Mouse (Mus musculus): ENCODE results near the gene Kmt2b. TPM values are rescaled to one million over a fixed set of nuclear protein-coding genes. Genes with fewer than 3 reads are reported as not detected.

Gene Kmt2b
- polyA plus RNA-seq, 1 experiment from 2014 or later, result 10.1 TPM

DNA sequence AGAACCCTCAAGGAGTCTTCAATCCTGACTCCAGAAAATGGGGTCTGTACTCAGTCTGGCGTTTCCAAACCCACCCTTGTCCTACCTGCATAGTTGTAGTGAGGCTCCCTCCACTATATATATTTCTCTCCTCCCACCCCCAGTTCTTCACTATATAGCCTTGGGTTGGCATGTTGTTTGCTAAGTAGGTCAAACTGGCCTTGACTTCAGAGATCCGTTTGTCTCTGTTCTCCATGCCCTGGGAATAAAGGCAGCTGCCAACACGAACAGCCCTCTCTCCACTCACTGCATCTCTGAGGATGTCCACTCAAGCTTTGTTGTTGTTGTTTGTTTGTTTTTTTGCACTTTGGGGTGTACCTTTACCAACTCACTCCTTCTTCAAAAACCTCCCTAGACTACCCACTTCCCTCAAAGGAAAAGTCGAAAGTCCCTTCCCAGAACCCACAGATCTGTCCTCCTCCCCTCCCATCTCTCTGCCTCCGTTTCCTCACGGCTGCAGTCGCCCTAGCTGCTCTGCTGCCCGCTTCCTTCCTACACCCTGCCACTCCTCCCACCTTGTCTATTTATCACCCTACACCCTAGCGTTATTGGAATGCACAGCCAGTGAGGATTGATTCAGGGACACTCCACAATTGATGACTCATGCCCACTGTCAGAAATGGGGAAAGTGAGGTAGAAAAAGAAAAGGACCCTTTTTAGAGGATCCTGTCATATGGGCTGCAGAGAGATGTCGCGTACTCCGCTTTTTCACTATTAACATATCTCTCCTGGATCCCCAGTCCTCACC is 29.7 kb downstream of the Kmt2b start:
- Histone ChIP-seq H3K9me3 (no peaks in the 10 kb centered on the region), H3K27ac (peak overlapping the region; percentile 82), H3K4me1 (peaks cover 33% of the 10 kb centered on the region), H3K27me3 (ENCODE audit: poor library complexity, severe bottlenecking) (peaks cover 7% of the 10 kb centered on the region; the same call in 1 of the 2 replicates), H3K4me3 (peak overlapping the region; percentile 76), H3K36me3 (replicated peaks) (peaks cover 40% of the 10 kb centered on the region)
- WGBS, result 19% methylated on average over 12 of the region's 12 CpGs
- no peak for DNase-seq (ENCODE audit: extremely low spot score, low spot score)

DNA sequence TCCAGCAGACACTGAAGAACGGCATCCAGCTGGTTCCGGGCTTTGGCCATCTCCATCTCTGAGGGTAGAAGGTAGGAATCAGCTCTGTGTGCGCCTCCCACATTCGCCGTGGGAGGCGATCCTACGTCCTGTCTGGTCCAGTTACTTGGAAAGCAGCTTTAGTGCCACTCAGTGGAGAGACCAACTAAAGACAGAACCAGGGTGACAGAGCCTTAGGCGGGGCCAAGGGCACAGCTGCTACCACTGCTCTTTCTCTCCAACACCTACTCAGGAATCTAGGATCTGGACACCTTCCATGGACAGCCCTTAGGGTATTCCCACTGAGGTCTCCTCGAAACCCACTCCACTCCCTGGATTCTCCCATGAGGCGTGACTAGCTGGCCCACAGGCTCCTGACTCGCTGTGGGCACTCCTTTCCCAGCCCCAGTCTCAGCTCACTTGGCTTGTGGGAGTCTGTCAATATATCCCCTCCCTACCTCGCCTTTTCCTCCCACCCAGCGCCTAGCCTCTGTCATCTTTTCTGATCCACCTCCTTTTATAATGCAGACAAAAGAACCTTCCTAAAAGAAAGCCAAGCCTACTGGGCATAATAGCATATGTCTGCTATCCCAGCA is 30.5 kb downstream of the Kmt2b start:
- WGBS, result 92% methylated on average over 13 of the region's 13 CpGs
- no peaks in the 10 kb centered on the region for H3K9me3 ChIP-seq
- peaks cover 40% of the 10 kb centered on the region for H3K36me3 ChIP-seq (replicated peaks)
- no peak overlapping the region for H3K27ac ChIP-seq
- peaks cover 37% of the 10 kb centered on the region for H3K4me1 ChIP-seq
- H3K27me3 ChIP-seq (ENCODE audit: poor library complexity, severe bottlenecking), result peaks cover 11% of the 10 kb centered on the region; the same call in 1 of the 2 replicates
- no peak for DNase-seq (ENCODE audit: extremely low spot score, low spot score)
- H3K4me3 ChIP-seq, result peak overlapping the region; percentile 76

DNA sequence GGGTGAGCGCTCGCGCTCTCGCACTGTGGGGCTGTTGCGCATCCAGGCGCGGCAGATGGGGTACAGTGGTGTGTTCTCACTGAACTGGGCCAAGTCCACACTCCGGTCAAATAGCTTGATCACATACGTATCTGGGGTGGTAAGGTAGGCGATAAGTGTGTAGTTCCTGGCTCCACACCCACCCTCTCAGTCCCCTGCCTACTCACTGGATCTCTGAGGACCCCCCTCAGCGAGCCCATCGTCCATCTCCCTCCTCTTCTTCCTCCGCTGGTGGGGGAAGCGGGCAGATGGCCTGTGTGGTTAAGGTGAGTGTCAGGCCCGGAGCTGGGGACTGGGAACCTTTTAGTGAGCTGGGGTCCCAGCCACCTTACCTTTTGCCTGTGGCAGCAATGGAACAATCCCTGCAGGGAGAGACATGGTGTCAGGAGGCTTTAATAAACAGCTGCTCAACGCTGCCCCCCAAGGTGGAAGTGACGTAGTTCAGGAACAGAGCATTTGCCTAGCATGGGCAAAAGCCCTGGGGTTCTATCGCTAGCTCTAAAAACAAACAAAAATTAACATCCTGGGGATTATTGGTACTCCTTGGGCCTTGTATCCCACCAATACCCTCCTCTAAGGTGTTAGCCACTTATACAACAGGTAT is 31.5 kb downstream of the Kmt2b start:
- Histone ChIP-seq H3K4me3 (no peak overlapping the region), H3K27ac (no peak overlapping the region), H3K4me1 (peaks cover 39% of the 10 kb centered on the region), H3K27me3 (ENCODE audit: poor library complexity, severe bottlenecking) (peaks cover 11% of the 10 kb centered on the region; the same call in 1 of the 2 replicates), H3K36me3 (replicated peaks) (peaks cover 40% of the 10 kb centered on the region), H3K9me3 (no peaks in the 10 kb centered on the region)
- 94% methylated on average over 18 of the region's 18 CpGs for WGBS
- no peak for DNase-seq (ENCODE audit: extremely low spot score, low spot score)

DNA sequence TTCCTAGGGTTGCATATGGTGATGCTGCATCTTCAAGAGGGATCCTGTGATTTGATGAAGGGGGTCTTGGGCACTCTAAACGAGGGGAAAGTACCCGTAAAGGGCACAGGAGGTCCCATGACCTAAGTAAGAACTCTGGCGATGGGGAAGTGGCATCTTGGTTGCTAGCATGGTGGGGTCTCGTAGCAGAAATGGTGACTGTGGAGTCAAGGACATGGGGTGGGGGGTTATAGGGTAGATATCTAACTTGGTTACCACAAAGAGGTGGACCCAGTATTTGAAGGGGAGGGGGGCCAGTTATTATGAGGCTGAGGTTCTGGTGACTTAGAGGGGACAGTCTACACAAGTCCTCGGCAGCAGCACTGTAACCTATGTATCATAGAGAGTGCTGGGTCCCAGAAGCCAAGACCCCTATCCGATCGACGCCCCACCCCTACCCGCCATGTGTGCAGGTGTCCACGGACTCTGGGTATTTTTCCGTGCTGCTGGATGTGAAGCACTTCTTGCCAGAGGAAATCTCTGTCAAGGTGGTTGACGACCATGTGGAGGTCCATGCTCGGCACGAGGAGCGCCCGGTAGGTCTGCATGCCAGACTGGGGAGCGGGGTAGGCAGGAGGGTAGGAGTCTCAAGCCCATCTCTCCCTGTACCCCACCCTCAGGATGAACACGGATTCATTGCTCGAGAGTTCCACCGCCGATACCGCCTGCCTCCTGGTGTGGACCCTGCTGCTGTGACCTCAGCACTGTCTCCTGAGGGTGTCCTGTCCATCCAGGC is 34.5 kb downstream of the Kmt2b start:
- peaks cover 33% of the 10 kb centered on the region for H3K4me1 ChIP-seq
- no peak for DNase-seq (ENCODE audit: extremely low spot score, low spot score)
- H3K4me3 ChIP-seq, result peak overlapping the region; percentile 58
- H3K9me3 ChIP-seq, result no peaks in the 10 kb centered on the region
- H3K36me3 ChIP-seq (replicated peaks), result peaks cover 46% of the 10 kb centered on the region
- H3K27ac ChIP-seq, result peak overlapping the region; percentile 93
- 89% methylated on average over 22 of the region's 22 CpGs for WGBS
- peaks cover 11% of the 10 kb centered on the region; the same call in 1 of the 2 replicates for H3K27me3 ChIP-seq (ENCODE audit: poor library complexity, severe bottlenecking)

DNA sequence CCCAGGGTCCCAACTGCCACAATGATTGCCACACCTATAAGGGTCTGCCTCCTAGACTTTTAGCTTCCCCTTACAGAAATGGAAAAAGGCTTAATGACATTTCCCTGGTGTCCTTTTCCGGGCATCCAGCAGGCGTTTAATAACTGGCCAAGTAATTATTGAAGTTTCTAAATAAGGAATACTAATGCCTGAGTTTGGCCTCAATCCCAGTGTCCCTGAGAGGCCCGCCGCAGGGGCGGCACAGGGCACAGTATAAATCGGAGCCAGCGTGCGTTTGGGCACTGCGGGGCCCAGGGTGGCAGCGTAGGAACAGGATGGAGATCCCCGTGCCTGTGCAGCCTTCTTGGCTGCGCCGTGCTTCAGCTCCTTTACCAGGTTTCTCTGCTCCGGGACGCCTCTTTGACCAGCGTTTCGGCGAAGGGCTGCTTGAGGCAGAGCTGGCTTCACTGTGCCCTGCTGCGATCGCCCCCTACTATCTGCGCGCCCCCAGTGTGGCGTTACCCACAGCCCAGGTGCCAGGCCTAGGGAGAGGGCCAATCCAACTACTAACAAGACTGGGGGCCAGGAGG is 35.4 kb downstream of the Kmt2b start:
- H3K4me3 ChIP-seq, result peak overlapping the region; percentile 58
- WGBS, result 10% methylated on average over 23 of the region's 23 CpGs
- H3K27me3 ChIP-seq (ENCODE audit: poor library complexity, severe bottlenecking), result peaks cover 11% of the 10 kb centered on the region; the same call in 1 of the 2 replicates
- no peaks in the 10 kb centered on the region for H3K9me3 ChIP-seq
- H3K36me3 ChIP-seq (replicated peaks), result peaks cover 55% of the 10 kb centered on the region
- no peak for DNase-seq (ENCODE audit: extremely low spot score, low spot score)
- peak overlapping the region; percentile 93 for H3K27ac ChIP-seq
- H3K4me1 ChIP-seq, result peaks cover 24% of the 10 kb centered on the region

DNA sequence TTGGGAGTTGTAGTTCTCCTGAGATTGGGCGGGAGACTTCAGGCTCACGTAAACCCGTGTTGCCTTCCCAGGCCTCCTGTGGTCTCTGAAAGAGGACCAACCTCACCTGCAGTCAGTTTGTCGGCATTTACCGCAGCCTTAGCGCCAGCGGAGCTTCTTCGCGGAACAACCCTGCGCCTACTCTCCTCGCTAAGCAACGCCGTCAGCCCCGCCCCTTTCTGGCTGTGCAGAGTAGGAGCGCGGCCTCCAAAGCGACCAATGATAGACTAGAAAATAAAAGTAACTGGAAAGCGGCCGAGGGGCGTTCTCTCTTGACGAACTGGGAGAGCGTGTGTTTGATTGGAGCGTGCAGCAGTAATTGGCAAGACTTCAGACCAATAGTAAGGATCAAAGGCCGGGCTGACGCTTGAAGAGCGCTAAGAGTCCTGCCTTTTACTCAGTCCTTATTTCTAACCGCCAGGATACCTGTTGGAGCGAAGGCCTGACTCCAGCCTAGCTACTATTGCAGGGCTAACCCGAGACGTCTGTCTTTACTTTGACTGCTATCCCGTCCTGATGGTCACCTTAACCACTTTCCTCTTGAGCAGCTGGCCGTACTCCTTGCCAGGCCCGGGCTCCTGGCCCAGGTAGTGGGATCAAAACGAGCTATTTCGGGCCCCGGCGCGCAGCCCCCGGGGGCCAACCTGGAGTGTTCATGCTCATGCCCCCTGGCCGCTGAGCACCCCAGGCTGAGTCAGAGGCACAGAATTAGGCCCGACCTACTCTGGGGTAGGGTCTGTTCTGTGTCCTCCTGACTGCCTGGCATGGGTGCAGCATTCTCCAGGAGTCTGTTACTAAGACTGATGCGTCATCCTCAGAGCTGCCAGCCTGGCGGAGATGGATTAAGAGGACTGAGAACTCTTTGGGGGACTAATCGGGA is 36.2 kb downstream of the Kmt2b start, which contains the start of the genes Hspb6 and Proser3:
TSS of gene Hspb6 (plus strand) at position 77 of the 919 bp plus-strand sequence.
TSS of gene Proser3 (minus strand) at position 198 of the 919 bp plus-strand sequence.
- peak; percentile 96 for DNase-seq (ENCODE audit: extremely low spot score, low spot score)
- Histone ChIP-seq H3K27me3 (ENCODE audit: poor library complexity, severe bottlenecking) (peaks cover 11% of the 10 kb centered on the region; the same call in 1 of the 2 replicates), H3K4me1 (peaks cover 18% of the 10 kb centered on the region), H3K4me3 (peak within 1 kb of the TSS; percentile 58), H3K9me3 (no peaks in the 10 kb centered on the region), H3K36me3 (replicated peaks) (peaks cover 57% of the 10 kb centered on the region), H3K27ac (peak within 1 kb of the TSS; percentile 93)
- 1% methylated on average over 44 of the region's 44 CpGs for WGBS

DNA sequence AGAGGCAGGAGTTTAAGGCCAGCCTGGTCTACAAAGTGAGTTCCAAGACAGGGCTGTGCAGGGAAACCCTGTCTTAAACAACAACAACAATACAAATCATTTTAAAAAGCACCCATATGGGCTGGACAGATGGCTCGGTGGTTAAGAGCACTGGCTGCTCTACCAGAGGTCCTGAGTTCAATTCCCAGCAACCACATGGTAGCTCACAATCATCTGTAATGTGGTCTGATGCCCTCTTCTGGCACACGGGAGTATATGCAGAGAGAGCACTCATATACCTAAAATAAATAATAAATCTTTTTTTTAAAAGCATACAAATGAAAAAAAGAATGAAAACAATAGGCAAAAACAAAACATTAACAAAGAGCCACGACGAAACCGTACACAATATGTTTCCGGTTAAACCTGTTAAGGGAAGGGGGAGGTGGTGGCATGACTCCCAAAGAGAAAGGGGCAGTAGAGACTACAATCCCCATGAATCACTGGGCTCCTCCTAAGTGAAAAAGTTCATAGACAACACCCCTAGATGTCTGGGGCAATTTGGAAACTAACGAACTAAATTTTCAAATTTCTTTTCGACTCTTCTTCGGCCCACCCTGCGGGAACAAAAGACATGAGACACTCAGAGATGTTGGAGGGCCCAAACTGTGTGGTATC is 37.0 kb downstream of the Kmt2b start:
- H3K4me3 ChIP-seq, result peak overlapping the region; percentile 58
- WGBS, result 3% methylated on average over 10 of the region's 10 CpGs
- H3K4me1 ChIP-seq, result peaks cover 18% of the 10 kb centered on the region
- no peaks in the 10 kb centered on the region for H3K9me3 ChIP-seq
- peak overlapping the region; percentile 93 for H3K27ac ChIP-seq
- peaks cover 55% of the 10 kb centered on the region for H3K36me3 ChIP-seq (replicated peaks)
- no peak for DNase-seq (ENCODE audit: extremely low spot score, low spot score)
- H3K27me3 ChIP-seq (ENCODE audit: poor library complexity, severe bottlenecking), result peaks cover 11% of the 10 kb centered on the region; the same call in 1 of the 2 replicates

DNA sequence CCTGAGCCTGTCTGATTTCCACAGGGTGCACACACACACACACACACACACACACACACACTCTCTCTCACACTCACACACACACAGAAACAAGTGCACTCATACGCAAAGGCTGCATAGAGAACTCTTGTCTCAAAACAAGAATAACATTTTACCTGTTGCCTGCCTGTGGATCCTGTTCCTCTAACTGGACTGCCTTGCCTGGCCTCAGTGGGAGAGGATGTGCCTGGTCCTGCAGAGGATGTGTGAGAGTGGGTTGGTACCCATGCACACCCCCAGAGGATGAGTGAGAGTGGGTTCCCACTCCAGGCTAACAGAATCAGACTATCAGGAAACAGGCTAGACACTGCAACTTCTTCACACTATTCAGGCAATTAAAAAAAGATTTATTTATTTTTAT is 37.9 kb downstream of the Kmt2b start:
- H3K27me3 ChIP-seq (ENCODE audit: poor library complexity, severe bottlenecking), result peaks cover 11% of the 10 kb centered on the region; the same call in 1 of the 2 replicates
- WGBS, result 94% methylated on average over 1 of the region's 1 CpGs
- H3K27ac ChIP-seq, result no peak overlapping the region
- DNase-seq (ENCODE audit: extremely low spot score, low spot score), result no peak
- H3K36me3 ChIP-seq (replicated peaks), result peaks cover 54% of the 10 kb centered on the region
- H3K4me1 ChIP-seq, result peaks cover 18% of the 10 kb centered on the region
- no peaks in the 10 kb centered on the region for H3K9me3 ChIP-seq
- H3K4me3 ChIP-seq, result 0 out of 2 replicates have a peak overlapping the region, but pooled peaks have one; percentile 58

DNA sequence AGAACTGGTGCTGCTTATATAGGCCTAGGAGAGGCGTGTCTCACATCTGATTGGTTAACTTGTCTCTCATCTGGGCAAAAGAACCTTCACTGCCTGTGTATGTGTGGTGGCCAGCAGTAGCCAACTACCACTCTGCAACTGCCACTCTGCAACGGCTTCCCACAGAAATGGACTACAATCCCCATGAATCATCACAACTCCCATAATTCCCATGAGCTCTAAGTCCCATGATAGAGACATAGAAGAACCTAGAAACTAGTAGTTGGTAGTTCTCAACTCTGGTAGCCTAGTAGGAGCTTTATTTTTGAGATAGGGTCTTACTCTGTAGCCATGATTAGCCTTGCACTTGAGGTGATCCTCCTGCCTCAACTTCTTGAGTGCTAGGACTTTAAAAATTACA is 38.6 kb downstream of the Kmt2b start:
- no peak overlapping the region for H3K4me3 ChIP-seq
- peaks cover 11% of the 10 kb centered on the region; the same call in 1 of the 2 replicates for H3K27me3 ChIP-seq (ENCODE audit: poor library complexity, severe bottlenecking)
- peaks cover 18% of the 10 kb centered on the region for H3K4me1 ChIP-seq
- DNase-seq (ENCODE audit: extremely low spot score, low spot score), result no peak
- peaks cover 52% of the 10 kb centered on the region for H3K36me3 ChIP-seq (replicated peaks)
- WGBS, result 96% methylated on average over 2 of the region's 2 CpGs
- no peak overlapping the region for H3K27ac ChIP-seq
- no peaks in the 10 kb centered on the region for H3K9me3 ChIP-seq

DNA sequence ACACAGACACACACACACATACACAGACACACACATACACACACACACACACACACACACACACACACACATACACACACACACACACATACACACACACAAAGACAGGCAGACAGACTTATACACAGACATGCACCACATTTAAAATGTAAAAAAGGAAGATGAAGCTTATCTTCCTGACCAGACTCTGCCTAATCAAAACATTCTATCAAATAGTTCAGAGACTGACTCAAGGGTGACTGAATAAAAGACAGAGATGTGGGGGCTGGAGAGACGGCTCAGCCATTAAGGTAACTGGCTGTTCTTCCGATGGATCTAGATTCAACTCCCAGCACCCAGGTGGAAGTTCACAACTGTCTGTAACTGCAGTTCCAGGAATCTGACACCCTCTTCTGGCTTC is 44.2 kb downstream of the Kmt2b start:
- Histone ChIP-seq H3K27me3 (ENCODE audit: poor library complexity, severe bottlenecking) (no peaks in the 10 kb centered on the region), H3K36me3 (replicated peaks) (peaks cover 88% of the 10 kb centered on the region), H3K27ac (no peak overlapping the region), H3K4me3 (no peak overlapping the region), H3K9me3 (no peaks in the 10 kb centered on the region), H3K4me1 (no peaks in the 10 kb centered on the region)
- DNase-seq (ENCODE audit: extremely low spot score, low spot score), result no peak
- WGBS, result 91% methylated on average over 2 of the region's 2 CpGs

DNA sequence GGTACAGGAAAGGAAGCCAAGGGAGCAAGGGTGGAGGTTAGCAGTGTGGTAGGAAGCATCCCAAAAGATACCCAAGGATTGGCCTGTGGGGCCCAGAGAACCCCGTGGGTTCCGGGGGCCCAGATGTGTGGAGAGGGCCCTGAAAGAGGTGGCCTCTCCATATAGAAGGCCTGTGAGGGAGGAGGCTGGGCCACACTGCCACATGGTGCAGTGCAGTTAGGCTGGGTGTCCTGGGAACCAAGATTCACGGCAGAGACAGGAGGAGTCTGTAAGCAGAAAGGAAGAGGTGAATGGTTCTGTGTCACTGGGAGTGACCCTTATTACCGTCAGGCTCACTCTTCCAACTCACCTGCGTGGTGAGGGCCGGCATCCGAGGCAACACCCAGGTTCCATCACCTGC is 48.0 kb downstream of the Kmt2b start:
- 88% methylated on average over 7 of the region's 7 CpGs for WGBS
- Histone ChIP-seq H3K9me3 (no peaks in the 10 kb centered on the region), H3K27ac (no peak overlapping the region), H3K4me1 (peaks cover 5% of the 10 kb centered on the region), H3K4me3 (no peak overlapping the region), H3K36me3 (replicated peaks) (peaks cover 64% of the 10 kb centered on the region), H3K27me3 (ENCODE audit: poor library complexity, severe bottlenecking) (no peaks in the 10 kb centered on the region)
- no peak for DNase-seq (ENCODE audit: extremely low spot score, low spot score)

All from forebrain, embryonic 10.5 days (tissue).